Mouse (Mus musculus) G1E (cell line): ENCODE measurements around the gene 1700042G07Rik.

ENCODE experiments used
- CTCF ChIP-seq: IDR thresholded peaks from 2 replicates; pipeline ENCODE4 v1.5.1; 2012; ENCODE audit warnings: low read depth, low read length, inconsistent platforms, mixed read lengths
- GATA1 ChIP-seq: IDR thresholded peaks from 2 replicates; pipeline ENCODE4 v1.6.1; 2012; ENCODE audit warnings: borderline replicate concordance, low read length, inconsistent platforms, mixed read lengths
- GATA2 ChIP-seq: IDR thresholded peaks from 2 replicates; pipeline ENCODE4 v1.6.1; 2012; ENCODE audit warnings: low read depth, low read length, inconsistent platforms, borderline replicate concordance
- POLR2AphosphoS5 ChIP-seq: IDR thresholded peaks from 2 replicates; pipeline ENCODE4 v1.6.1; 2012; ENCODE audit warnings: low read depth, low read length, inconsistent platforms; ENCODE audit not compliant: insufficient replicate concordance
- TAL1 ChIP-seq: conservative IDR thresholded peaks from 2 replicates; pipeline ENCODE4 v1.6.1; 2012; ENCODE audit warnings: low read depth, low read length, inconsistent platforms, mixed read lengths

DNA sequence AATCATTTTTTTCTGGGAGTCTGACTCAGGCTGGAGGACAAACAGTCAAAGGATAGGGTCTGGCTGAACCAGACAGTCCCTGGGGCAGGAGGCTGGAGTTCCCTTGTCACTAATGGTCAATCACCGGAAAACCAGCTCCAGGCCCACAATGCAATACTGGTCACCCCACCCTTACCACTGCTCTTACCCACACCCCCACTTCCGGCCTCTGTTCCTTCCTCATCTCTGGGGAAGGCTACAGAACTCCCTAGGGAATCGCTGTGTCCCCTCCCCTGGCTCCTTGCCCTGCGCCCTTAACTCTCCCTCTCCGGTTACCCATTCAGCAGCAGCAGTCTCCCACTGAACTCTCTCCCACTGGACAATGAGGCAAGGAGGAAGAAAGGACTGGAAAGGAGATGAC is 4.0 kb downstream of the 1700042G07Rik start:
- TF ChIP-seq CTCF (no peak), GATA1 (no peak), POLR2AphosphoS5 (no peak), TAL1 (no peak), GATA2 (no peak)
